Mouse (Mus musculus) neutrophil, adult 5-6 weeks (primary cell): ENCODE results near the gene Ppp5c. TPM values are rescaled to one million over a fixed set of nuclear protein-coding genes. Genes with fewer than 3 reads are reported as not detected.
A peak's percentile ranks its signal among the peaks of the same experiment; 100 is the strongest.

ENCODE experiments used
- ATAC-seq: fragments of 151-379, 151-347 bp; 2 replicates; pipeline ENCODE4 v1.8.0; 2017; ENCODE audit warnings: mild to moderate bottlenecking, moderate TSS enrichment; ENCODE audit not compliant: insufficient number of reproducible peaks, poor library complexity, low FRiP score, severe bottlenecking; ENCODE audit errors: extremely low read depth
- total RNA-seq: library from RNA; stranded (forward); fragments of 200-1000 nt; gene quantifications from 2 replicates; pipeline ENCODE4 v1.2.3, GENCODE M21; 2017

Gene Ppp5c
- total RNA-seq, 1 experiment from 2014 or later, result 54.0 TPM

DNA sequence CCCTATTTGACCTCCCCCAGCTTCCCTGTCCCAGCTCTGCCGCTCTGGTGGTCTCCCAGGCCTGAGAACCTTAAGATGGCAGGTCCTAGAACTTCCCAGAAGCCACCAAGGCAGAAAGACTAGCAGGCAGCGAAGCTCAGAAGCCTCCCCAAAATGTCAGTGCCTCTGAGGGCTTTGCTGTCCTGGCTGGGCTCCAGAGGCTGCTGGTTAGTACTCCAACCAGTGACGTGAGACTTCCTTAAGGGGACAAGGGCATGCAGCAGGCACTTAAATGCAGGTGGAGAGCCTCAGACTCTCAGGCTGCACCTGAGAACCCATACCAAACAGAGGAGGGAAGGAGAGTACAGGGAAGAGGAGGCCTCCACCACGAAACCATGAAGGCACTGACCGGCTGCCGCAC is 3.6 kb downstream of the Ppp5c start:
- ATAC-seq, result no peak

GRCm38 (mm10) chr7:17023701-17024100 is 4.0 kb downstream of the Ppp5c start:
- ATAC-seq, result no peak

GRCm38 (mm10) chr7:17022176-17022575 is 5.5 kb downstream of the Ppp5c start:
- ATAC-seq, result no peak

DNA sequence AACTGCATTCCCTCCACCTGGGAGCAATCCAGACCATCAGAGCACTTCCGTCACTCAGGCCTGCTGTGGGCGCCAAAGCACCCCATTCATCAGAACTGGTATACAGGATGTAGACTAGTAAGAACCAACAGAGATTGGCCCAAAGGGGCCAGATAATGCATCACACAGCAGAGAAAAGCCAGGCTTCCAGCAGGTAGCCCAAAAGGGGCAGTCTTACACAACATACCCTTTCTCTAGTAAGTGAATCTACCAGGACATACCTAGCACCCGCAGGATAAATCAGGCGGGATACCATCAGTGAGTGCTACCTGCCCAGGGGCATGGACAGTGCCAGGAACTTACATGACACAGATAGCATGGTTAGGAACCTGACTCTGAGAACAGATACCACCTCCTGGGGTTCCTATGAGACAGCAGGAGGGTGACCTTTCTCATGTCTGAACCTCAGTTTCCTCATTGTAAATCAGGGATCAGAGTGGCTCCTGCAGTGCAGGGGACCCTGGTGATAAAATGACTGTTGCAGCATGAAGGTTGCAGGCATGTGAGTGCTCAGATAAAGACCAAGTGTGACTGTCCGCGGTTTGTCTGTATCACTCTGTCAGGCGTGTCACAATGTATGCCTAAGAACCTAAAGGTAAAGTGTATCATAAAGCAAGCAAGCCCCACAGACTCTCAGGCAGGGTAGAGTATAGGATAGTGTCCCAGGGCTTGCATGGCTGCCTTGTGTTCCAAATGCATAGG is 8.1 kb downstream of the Ppp5c start:
- ATAC-seq, result no peak

- ATAC-seq, result no peak
Observed at GRCm38 (mm10) chr7:17017921-17018320, 9.8 kb downstream of the Ppp5c start.

DNA sequence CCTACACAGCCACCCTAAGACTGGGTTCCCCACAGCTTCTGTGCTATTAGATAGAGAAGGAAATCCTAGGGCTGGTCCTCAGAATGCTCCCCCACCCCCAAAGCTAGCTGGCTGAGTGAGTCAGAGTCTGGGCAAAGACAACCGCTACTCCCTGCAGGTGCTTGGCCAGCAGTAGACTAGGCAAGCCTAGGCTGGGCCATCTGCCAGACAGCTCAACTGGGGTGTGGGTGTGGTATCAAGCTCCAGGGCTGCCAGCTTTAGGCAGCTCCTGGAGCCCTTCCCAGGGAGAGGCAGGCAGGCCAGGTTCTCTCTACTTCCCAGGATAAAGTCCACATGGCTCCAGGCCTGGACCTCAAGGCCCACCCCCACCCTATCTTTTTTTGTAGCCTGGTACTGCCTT is 10.7 kb downstream of the Ppp5c start:
- ATAC-seq, result no peak

DNA sequence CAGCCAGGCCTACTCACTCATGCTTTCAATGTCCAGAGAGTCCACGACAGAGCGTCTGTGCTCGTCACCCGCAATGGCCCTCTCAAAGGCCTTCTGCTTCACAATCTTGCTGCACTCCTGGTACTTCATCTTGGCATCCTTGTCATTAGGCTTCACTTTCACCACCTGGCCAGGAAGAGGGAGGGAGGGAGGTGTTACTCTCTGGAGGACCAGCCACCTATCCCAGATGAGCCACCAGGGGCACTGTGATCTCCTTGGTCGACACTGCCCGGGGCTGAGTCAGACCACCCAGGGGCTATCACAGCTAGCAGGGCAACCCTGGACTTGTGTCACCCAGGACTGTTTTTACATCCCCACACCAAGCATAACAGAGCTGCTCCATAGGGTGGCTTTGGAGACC is 12.3 kb downstream of the Ppp5c start:
- no peak for ATAC-seq

DNA sequence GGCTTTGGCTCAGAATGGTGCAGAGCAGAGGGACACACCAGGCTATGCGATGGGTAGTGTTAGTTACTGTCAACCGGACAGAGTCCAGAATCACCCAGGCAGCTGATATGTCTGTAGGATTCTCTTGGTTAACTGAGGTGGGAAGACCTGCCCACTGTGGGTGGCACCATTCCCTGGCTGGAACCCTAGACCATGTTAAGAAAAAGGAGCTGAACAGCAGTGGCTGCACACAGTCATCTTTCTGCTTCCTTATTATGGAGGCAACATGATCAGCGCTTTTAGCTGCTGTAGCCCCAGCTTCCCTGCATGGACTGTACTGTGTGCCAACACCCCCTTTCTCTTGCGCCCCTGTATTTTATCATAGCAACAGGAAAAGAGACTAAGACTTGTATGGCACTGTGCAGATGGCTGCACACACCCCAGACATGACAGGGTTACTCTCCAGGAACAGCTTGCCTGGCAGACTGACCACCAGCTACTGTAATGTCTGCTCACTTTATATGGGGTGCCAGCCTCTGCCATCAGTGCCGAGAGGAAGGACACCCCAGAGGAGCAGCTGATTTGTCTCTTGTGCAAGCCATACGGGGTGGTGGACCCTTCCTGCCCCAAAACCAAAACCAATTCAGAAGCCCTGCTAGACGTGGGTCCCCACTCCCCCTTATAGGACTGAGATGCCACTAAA is 15.7 kb downstream of the Ppp5c start:
- ATAC-seq, result no peak

DNA sequence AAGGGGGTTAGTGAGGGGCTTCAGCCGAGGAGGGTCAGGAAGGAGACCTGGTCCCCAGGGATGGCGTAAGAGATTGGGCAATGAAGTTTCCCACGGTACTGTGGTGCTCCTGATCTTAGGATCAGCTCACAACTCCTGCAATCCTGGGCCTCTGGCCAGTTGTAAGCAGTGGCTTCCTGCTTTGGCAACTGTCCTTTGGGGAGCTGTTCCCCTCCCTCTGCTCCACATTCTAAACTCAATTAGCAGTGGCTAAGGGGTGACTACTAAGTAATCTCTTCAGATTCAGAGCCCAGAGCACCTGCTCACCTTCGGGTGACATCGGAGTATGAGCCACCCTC is 17.7 kb downstream of the Ppp5c start:
- ATAC-seq, result no peak

DNA sequence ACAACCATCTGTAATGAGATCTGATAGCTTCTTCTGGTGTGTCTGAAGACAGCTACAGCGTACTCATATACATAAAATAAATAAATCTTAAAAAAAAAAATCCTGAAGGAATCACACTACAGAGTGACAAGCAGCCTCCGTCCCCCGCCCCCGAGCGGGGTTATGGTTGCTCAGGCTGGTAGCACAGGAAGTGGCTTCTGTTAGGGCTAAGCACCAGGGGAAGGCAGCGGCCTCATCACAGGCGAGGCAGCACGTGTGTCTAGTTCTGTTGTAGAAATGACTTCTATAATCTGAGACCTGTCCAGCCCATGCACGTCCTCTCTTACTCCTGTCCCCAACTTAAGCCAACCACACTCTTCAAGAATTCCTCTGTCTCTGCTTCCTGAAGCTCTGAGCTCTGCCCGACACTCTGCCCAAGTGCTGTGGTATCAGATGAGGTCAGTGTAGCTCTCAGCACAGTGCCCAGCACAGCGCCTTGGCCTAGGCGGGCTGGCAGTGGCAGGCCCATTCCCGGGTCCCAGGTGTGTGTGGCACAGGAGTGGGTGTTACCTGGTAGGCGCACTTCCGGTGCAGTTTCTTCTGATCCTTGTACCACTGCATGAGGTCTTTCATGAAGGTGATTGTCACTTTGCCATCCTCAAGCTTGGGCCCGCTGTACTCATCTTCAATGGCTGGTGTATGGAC is 18.3 kb downstream of the Ppp5c start:
- ATAC-seq, result no peak

- ATAC-seq, result peak; percentile 47; the same call in 1 of the 2 replicates
Observed at GRCm38 (mm10) chr7:17007300-17007699, 20.4 kb downstream of the Ppp5c start.

DNA sequence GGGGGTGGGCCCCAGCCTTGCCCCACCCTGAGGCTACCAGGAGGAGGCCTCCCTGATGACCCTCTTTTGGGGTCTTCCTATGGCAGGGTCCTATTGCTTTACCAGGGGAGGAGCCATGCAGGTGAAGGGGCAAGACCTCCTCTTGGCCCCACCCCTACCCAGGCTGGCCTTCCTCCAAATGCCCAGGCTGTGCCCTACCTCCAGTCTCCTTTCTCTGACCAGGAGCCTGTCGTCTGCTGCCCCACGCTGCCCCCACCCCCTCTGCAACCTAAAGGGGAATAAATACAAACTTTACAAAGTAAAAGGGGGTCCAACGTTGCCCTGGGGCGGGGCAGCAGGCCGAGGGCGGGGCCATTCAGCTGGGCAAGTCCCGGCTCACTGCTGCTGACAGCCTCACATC is 23.0 kb downstream of the Ppp5c start:
- no peak for ATAC-seq

DNA sequence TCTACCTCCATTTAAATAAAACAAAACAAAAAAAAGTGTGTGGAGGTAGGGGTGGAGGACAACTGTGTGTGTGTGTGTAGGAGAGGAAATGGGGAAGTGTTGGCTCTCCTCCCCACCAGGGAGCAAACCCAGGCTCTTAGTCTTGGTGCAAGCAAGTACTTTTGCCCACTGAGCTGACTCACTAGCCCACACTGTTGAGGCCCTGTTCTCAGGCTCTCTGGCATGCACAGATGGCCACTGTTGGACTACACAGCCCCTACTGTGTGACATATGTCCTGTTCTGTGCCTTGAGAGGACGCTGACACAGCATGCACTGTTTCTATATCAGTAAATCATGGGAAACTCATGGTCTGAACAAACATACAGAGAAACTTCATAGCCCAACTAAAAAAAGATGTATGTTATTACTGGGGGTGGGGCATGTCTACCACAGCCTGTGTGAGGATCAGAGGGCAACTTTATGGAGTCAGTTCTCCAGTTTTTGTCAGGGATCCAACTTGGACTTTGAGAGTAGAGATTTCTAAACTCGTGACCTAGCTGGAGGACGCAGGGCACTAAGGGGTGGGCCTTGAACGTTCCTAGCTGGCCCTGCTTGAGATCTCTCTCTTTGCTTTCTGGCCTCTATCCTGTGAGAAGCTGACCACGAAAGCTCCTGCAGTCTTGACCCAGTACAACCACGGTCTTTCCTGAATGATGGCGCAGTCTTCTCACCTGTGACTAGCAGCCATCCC is 24.3 kb downstream of the Ppp5c start:
- ATAC-seq, result no peak

DNA sequence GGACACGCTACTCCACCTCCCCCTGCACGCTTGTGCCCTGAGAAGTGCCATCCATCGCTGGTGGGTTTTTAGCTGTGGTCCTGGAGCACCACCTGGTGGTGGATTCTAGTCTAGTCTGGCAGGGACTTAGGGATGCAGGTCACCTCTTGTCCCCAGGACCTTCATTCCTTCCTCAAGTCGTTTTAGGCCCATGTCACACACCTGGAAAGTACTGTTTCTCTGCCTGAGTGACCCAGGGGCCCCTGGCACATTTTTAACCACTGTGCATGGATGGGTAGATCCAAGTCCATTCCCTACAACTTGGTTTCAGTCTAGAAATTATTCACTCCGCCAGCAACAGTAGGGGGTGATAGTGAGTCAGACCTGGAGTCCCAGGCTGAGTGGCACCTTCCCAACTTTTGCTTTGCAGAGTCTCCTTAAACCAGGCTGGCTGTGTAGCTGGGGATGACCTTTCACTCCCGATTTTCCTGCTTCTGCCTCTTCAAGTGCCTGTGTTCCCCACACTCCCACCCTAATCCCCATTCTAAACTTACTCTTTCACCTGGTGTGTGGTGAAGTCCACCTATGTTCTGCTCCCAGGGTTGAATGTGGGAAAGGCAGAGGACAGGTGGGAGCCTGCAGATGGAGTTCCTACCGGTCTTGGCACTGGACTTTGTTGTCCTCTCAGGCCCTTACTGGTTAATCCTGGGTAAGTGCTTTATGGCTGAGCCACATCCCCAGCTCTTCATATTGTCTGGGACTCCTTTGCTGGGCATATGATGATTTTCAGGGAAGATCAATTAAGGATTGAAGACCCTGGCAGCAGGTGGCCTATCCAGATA is 25.1 kb downstream of the Ppp5c start:
- peak; percentile 64 for ATAC-seq

DNA sequence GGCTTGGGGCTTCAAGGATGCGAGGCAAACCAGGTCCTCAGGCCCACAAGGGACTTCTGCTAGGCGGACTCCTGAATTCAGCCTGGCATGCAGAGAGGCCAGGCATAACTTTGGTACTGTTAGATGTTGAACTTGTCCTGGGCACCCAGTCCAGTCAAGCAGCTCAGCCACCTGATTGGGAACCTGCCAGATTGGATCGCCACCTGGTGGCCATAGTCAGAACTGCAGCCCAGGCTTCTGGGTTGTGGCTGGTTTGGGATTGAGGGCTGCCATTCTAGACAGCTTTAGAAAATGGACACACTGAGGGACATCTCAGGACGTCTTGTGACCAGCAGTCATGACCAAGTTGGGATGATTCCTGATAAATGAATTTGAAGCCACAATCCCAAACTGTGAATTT is 28.1 kb downstream of the Ppp5c start:
- ATAC-seq, result peak; percentile 52

GRCm38 (mm10) chr7:16999233-16999632 is 28.5 kb downstream of the Ppp5c start:
- ATAC-seq, result no peak

DNA sequence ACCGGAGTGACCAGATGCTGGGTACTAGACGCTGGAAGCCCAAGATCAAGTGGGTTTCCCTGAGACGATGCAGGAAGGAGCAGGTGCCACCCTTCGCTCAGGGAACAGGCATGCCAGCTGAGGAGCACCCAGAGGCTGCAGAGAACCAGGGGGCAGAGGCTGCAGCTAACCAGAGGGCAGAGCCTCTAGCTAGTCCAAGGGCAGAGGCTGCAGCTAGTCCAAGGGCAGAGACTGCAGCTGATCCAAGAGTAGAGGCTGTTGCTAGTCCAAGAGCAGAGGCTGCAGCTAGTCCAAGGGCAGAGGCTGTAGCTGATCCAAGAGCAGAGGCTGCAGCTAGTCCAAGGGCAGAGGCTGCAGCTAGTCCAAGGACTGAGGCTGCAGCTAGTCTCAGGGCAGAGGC is 32.4 kb downstream of the Ppp5c start:
- ATAC-seq, result no peak

- no peak for ATAC-seq
Observed at GRCm38 (mm10) chr7:16994400-16994799, 33.3 kb downstream of the Ppp5c start.
